Mouse (Mus musculus): ENCODE results near the gene Safb2.

Gene Safb2

DNA sequence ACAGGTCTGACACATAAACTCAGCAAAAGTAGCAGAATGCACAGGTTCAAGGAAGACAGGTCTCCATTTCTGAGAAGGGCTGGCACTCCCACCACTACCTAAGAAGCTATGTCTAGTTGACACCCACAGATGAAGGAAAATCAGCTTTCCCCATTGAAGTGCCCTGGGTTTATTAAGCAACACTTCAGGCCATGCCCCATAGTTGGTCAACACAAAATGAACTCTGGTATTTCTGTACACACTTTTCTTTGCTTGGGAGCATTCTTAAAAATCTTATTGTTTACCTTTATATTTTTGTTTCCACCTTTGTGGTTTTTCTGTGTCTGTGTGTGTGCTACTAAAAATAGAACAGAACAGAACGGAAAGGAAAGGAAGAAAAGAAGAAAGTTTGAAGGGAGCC is 24.3 kb downstream of the Safb2 start:
- DNase-seq (ENCODE audit: low read depth, low spot score), result no peak

DNA sequence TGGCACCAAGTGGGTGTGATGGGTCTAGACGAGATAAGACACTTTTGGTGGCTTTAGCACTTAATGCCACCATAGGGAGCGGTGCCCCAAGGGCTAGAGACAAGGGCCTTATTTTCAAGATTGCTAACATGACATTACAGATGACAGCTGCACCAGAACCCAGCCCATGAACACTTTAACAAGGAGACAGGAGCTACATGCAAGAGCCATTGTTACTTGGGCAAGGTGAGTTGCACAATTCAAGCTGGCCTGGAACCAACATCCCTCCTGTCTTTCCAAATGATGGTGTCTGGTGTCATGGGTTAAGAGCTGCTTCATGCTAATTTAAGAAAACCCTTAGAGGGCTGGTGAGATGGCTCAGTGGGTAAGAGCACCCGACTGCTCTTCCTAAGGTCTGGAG is 25.0 kb downstream of the Safb2 start:
- no peak for DNase-seq (ENCODE audit: low read depth, low spot score)

DNA sequence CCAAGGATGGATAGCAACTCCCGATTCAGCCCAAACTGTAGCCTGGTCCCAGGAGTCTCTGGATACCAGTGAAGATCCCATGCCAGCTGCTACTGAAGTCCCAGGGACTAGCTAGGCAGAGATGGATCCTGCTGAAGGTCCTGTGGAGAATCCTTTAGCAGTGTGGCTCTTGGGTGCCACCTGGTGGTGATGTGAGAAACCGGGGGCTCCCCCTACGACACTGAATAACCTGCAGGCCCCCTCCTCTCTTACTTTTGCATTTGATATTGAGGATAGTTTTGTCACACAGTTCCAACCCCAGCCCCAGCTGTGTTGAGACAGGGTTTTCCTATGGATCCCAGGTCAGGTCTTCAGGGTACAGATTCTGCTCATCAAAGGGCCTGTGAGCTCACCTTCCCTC is 25.9 kb downstream of the Safb2 start:
- peak; percentile 82 for DNase-seq (ENCODE audit: low read depth, low spot score)

GRCm38 (mm10) chr17:56554122-56554551 is 30.2 kb downstream of the Safb2 start, which contains the start of gene Gm20219:
Gene Gm20219 (minus strand): TSS chr17:56554387.
- no peak for DNase-seq (ENCODE audit: low read depth, low spot score)

GRCm38 (mm10) chr17:56552781-56553363 is 31.5 kb downstream of the Safb2 start:
- peak; percentile 87 for DNase-seq (ENCODE audit: low read depth, low spot score)

DNA sequence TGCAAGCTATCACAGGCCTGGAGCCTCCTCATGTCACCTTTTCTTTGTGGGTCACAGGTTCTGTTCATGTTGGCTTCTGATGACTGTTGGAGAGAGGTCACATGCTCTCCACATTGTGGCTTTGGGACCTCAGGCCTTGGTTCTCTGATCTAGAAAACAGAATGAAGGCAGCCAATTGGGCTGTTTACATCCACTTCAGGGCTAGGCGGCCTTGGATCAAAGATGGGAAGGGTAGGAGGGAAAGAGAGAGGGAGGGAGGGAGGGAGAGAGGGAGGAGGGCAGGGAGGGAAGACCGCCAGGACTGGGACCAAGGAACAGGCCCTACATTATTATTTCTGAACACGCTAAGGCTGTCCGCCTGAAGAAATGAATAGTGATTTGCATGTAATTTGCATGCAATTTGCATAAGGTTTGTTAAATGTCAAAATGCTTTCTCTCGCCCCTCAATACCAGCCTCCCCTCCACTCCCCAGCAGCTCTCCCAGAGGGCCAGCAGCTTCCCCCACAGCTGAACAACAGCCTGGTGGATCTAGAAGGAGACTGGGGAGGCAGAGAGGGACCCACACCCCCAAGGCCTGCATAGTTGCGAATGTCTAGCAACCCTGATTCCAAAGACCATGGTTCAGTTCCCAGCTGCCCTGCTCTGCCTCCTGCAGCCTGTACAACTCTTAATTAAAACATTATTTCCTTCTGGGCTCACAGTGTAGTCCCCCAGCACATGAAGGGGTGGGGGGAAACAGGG is 32.4 kb downstream of the Safb2 start:
- DNase-seq (ENCODE audit: low read depth, low spot score), result peak; percentile 49

GRCm38 (mm10) chr17:56550784-56551475 is 33.5 kb downstream of the Safb2 start:
- DNase-seq (ENCODE audit: low read depth, low spot score), result no peak

DNA sequence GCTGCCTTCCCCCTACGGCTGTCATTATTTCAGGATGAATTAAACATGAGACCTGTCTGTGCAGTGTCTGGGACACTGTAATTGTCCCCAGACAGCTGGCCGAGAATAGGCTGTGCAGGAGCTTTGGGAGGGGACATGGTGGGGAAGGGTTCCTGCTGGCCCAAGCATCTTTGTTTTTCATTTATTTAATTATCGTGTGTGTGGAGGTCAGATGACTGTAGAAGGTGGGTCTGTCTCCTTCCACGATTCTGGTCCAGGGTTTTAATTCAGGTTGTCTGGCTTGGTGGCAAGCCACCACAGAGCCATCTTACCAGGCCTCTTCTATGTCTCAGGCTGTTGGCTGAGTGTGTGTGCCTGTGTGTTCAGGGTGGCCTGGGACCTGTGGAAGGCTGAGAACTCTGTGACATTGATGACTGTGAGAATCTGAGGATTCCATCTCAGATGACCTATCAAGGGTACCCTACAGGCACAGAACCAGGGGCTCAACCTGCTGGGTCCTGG is 35.7 kb downstream of the Safb2 start:
- no peak for DNase-seq (ENCODE audit: low read depth, low spot score)

DNA sequence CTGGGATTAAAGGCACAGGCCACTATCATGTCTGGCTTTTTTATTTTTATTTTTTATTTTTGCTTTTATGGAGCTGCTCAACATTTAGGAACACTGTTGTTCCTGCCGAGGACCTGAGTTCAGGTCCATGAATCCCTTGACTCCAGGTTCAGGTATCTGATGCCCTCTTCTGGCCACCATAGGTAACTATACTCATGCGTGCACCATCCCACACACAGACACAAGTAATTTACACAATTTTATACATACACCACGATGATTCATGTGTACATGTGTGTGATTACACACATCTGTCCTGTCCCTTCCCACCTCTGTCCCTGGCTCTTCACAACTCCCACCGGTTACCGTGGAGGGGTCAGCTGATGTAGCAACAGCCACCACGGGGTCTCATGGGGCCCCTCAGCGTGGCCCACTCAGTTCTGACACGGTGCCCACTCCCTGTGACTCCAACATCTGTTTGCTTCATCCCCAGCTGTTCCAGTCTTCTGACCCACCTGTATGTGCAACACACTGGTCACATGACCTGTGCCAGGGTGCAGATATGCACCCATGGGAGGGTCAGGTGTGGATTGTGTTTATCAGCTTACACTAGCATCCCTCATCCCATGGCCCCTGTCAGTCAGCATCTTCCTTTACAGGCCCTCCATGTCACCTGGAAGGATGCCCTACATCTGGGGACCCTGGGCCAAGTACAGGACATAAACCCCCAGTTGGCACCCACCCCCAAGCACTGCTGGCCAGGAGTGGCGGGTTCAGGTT is 36.4 kb downstream of the Safb2 start:
- DNase-seq (ENCODE audit: low read depth, low spot score), result peak; percentile 40

DNA sequence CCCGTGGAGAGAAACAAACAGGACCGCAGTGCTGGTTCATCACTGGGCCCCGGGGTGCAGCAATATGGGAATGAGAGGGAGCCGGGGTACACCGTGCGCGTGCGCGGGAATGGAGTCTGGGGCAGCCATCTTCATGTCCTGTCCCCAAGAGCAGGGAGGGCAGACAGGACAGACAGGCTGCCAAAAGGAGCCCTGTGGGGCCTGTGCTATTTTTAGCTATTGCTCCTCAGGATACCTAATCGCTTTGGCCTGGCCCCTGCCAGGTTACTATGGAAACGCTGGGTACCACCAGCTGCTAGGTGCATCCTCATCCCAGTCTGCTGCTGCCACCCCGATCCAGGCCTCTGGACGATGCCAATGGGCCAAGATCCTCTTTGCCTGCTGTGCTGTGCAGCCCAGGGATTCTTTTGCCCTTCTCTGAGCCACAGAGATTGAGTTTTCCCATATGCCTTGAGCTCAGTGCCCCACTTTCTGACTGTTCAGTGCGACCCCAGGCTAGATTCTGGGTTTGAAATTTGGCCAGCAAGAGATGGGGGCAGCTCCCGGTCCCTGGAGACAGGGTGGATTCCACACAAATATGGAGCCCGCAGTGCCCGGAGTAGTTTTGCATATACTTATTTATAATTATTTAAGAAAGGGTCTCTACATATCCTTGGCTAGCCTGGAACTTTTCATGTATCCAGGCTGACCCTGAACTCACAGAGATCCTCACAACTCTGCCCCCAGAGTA is 37.1 kb downstream of the Safb2 start:
- DNase-seq (ENCODE audit: low read depth, low spot score), result peak; percentile 97

DNA sequence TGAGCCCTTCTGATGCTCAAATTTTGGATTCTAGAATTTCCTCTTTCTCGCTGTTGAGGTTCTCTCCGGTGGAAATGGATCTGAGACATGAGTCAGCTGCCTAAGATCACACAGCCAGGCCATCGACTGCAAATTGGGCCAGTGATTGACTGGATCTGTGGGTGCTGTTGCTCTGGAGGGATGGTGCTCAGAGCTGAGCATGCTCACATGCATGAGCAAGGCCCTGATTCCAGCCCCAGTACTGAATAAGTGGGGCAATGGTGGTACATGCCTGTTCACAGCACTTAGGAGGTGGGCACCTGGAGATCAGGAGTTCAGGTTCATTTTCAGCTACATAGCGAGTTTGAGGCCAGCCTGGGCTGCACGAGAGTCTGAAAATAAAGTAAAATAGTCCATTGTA is 37.8 kb downstream of the Safb2 start:
- DNase-seq (ENCODE audit: low read depth, low spot score), result peak; percentile 45

DNA sequence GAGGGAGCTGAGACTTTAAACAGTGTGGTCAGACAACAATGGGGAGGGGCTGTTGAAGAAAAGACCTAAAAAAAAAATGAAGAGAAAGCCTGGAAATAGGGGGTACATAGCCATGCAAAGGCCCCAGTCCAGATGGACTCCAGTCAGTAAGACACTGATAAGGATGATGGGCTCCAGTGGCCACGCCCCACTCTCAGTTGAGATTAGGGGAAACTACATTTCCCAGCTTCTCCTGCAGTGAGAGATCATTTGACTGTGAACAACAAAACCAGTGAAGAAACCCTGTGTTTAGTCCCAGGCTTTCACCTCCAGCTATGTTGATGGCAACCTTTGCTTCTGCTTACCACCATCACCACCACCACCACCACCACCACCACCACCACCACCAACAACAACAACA is 38.4 kb downstream of the Safb2 start:
- DNase-seq (ENCODE audit: low read depth, low spot score), result no peak

GRCm38 (mm10) chr17:56544699-56545387 is 39.5 kb downstream of the Safb2 start:
- DNase-seq (ENCODE audit: low read depth, low spot score), result no peak

- no peak for DNase-seq (ENCODE audit: low read depth, low spot score)
Observed at GRCm38 (mm10) chr17:56543684-56544224, 40.6 kb downstream of the Safb2 start.

DNA sequence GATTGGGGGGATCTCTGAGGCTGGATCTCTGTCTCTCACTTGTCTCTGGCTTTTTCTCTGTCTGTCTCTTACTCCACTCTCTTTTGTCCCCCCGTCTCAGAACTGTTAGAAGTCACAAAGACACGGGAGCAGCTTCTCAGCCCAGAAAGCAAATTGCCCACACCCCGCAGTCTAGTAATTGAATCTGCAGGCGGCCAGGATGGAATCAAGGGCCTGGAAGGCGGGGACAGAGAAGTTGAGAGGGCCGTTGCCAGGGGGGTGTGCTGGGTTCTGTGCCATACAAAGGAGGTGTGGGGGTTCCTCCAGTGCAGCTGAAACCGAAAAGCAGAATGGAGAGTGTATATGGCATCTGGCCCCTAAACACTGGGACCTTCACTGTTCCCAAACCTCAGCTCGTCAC is 41.6 kb downstream of the Safb2 start:
- no peak for DNase-seq (ENCODE audit: low read depth, low spot score)

DNA sequence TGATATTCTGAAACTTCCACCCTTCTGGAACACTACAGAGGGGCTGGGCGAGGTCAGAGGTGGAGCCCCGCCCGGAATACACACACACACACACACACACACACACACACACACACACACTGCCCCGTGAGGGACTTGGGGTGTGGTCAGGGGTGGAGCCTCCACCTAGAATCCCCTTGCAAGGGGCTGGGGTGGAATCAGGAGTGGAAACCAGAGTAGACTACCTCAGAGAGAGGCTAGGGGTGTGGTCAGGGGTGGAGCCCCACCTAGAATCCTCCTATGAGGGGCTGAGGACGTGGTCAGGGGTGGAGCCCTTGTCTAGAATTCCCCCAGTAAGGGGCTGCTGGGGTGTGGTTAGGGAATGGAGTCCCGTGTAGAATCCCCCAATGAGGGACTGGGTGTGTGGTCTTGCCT is 43.8 kb downstream of the Safb2 start:
- no peak for DNase-seq (ENCODE audit: low read depth, low spot score)

- no peak for DNase-seq (ENCODE audit: low read depth, low spot score)
Observed at GRCm38 (mm10) chr17:56537912-56538311, 46.5 kb downstream of the Safb2 start.

- no peak for DNase-seq (ENCODE audit: low read depth, low spot score)
Observed at GRCm38 (mm10) chr17:56536874-56537273, 47.5 kb downstream of the Safb2 start.

DNA sequence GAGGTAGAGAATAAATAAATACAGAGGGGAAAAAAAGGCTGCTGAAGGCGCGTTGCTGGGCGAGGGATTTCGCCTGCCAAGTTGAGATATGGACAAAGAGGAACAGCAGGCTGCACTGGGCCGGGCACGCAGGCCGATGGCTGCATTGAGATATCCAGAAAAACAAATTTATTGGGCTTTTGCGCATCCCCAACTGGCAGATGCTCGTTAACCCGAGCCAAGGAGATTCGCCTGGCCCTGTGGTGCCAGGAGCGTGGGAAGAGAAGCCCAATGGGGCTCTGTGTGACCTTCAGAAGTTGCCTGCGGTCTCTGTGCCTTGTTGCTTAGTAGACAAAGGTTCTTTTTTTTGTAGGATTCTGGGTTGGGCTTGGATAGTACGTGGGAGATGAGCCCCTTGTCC is 48.2 kb downstream of the Safb2 start:
- peak; percentile 47 for DNase-seq (ENCODE audit: low read depth, low spot score)

DNA sequence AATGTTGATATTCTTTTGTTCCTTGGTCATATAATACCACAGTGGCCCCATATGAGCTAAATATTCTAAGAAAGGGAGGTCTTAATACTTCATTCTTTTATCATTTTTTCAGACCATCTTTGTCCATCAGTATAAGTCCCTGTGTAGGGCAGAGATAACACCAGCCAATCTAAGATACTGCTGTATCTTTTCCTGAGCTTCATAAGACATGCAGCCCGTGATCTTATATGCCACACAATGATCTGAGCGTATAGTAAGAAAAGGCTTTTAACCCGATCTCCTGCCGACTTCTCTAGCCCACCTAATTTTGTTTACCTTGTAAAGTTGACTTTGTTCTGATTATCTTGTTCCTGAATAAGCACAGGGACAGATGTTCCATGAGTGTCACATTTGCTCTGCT is 59.4 kb downstream of the Safb2 start:
- no peak for DNase-seq (ENCODE audit: low read depth, low spot score)
